Mouse (Mus musculus): ENCODE results near the gene Dio1. TPM values are rescaled to one million over a fixed set of nuclear protein-coding genes. Genes with fewer than 3 reads are reported as not detected.
A peak's percentile ranks its signal among the peaks of the same experiment; 100 is the strongest.

Gene Dio1
- polyA plus RNA-seq (2012; rRNA removed) = not detected in 2 replicates

- DNase-seq (ENCODE audit: low spot score) = no peak
Observed at GRCm38 (mm10) chr4:107306966-107307365, at the start of gene Dio1. Dio1 (minus strand) TSS chr4:107307169.

DNA sequence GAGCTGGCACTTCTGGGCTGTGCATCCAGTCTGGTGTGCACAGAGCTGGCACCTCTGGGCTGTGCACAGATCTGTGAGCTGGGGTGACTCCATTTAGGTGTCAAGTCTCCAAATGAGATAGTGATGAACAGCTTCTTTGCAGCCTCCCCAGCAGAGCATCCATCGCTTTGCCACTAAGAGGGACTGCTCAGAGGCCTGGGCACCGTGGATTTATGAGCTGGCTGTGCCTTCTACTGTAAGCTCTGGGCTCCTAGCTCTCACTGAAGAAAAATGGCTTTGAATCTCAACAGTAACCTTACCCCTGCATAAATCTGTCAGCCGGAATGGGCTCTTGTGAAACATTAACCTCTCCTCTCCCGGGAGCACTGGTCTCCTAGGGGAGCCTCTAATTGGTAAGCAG is 47.6 kb upstream of the Dio1 start:
- DNase-seq (ENCODE audit: low spot score) = no peak

GRCm38 (mm10) chr4:107354126-107354525 is 47.2 kb upstream of the Dio1 start:
- DNase-seq (ENCODE audit: low spot score) = no peak

GRCm38 (mm10) chr4:107353612-107354011 is 46.6 kb upstream of the Dio1 start:
- no peak for DNase-seq (ENCODE audit: low spot score)

DNA sequence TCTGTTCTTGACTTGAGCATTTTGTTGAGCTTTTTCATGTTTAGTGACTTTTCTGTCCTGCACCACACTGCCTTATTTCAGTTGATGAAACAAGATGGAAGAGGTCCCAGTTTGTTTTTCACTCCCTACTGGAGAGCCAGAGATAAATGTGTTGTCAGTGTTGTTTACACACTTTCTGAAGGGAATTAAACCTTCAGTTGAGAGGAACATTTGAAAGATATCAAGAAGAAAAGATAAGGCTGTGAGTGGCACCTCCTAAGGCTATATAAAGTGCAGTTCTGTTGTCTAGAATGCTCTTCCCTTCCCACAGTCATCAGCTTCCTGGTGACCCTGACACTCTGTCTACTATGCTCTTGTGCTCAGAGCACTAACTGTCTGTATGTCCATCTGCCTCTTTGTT is 44.4 kb upstream of the Dio1 start:
- DNase-seq (ENCODE audit: low spot score) = no peak

- DNase-seq (ENCODE audit: low spot score) = no peak
Observed at GRCm38 (mm10) chr4:107349311-107350008, 42.5 kb upstream of the Dio1 start.

DNA sequence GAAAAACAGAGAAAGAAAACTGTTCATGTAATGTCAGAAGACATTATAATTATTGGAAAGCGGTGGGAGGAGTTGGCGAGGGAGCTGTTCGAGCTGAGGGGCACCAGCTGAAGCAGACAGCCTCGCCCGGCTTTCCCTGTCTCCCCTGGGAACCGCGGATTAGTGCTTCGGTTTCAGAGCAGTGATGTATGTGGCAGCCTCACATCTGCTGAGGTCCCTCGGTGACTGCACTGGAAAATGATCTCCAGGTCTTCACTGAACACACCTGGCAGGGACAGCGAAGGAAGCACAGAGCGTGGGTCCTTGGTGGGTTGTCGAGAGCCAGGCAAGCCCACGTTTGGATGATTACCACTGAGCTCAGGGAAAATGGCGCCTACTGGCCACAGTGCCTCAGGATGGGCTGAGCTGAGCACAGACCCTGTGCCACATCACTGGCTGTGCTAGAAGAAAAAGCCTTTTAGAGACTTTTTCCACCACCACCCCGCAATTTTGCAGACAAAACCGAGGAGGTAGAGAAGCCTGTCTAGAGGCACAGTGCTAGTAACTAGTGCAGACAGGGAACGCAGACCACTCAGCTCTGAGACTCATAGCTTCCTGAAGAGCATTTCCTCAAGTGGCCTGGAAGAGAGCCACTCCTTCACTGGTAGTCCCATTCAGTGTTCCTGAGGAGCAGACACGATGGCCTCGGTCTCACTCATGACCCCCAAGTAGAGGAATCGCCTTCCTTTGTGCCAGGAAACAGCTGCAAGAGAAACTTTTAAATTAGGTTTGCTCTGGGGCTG is 41.8 kb upstream of the Dio1 start:
- DNase-seq (ENCODE audit: low spot score) = no peak

DNA sequence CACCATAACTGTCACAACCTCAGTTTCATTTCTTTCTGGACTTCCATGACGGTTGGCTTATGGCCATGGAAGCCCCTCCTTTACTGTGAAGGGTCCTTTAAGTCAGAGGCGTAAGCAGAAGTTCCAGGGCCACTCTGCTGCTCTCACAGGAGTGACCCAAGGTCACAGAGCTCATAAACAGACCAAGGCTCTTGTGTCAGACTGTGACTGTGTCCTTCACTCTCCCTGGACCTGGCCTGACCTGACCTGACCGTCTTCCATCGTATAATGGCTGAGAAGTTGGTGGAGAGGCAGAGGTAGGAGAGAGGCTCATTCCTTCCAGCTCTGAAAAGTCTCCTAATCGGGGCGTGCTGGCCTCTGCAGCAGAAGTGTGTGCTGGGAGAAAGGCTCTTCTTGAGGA is 40.3 kb upstream of the Dio1 start:
- no peak for DNase-seq (ENCODE audit: low spot score)

DNA sequence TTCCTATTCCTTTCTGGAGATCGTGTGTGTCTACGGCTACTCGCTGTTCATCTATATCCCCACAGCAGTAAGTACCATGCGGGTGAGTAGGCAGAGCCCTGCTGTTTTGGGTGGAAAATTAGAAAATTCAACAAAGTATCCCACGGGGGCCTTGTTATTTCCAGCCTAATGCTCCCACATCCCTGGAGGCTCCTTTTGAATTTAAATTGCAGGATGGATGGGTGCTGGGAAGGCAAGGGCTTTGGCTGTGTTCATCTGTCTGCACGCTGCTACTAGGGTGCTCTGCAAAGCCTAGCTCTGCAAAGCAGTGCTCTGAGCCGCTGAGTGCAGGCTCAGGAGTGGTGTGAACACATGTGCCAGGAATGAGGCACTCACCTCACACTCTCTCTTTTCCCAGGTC is 37.6 kb upstream of the Dio1 start:
- DNase-seq (ENCODE audit: low spot score) = no peak

- DNase-seq (ENCODE audit: low spot score) = no peak
Observed at GRCm38 (mm10) chr4:107341354-107341753, 34.4 kb upstream of the Dio1 start.

DNA sequence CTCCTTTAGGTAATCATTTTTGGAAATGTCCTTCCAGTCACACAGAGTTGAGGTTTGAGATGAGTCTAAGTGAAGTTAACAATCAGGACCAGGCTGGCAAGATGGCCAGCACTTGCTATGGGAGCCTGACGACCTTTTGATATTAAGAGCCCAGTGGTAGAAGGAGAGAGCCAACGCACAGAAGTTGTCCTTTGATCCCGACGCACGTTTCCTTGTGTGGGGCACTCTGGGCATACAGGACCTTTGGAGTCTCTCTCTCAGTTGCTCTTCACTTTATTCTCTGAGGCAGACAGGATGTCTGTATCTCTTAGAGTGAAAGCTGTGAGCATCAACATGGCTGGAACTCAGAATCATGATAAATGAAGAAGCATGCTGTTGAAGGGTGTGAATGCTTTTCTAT is 30.5 kb upstream of the Dio1 start:
- no peak for DNase-seq (ENCODE audit: low spot score)

DNA sequence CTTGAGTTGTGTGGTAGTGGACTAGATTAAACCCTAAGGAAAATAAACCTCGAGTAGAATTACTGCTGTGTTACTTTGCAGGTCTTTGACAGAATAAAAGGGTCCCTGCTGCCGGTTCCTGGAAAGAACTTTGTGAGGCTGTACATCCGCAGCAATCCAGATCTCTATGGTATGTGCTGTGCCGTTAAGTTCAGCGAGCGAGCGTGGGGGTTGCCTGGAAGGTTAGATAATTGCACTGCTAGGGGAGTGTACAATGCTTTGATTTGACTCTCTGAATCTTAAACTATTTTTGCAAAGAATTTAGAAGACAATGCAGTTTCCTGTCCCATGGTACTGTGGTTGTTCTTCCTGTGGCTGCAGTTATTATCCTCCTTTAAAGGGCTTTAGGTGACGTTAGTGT is 29.4 kb upstream of the Dio1 start:
- no peak for DNase-seq (ENCODE audit: low spot score)

DNA sequence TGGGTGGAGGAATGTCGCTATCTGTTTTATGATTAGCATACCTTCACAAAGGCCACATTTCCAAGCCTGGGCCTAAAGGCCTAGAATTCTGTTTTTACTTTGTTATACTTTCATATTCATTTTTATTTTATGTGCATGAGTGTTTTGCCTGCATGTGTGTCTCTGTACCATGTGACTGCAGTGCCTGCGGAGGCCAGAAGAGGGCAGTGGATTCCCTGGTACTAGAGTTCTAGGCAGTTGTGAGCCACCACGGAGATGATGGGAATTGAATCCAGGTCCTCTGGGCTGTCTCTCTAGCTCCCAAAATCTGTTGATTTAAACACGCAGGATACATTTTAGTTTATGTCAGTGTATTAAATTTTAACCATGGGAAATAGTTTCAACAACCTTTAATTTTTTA is 26.5 kb upstream of the Dio1 start:
- DNase-seq (ENCODE audit: low spot score) = no peak

GRCm38 (mm10) chr4:107328530-107328929 is 21.6 kb upstream of the Dio1 start:
- DNase-seq (ENCODE audit: low spot score) = no peak

DNA sequence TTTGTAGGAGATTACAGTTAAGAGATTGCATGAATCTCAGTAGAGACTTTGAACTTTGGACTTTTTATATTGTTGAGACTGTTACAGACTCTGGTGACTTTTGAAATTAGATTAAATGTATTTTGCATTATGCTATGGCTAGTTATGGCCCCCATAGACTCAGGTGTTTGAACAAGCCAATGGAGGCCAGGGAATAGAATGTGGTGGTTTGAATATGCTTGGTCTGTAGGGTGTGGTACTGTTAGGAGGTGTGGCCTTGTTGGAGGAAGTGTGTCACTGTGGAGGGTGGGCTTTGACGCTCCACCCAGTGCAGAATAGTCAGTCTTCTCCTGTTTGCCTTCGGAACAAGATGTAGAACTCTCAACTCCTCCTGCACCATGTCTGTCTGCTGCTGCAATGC is 16.1 kb upstream of the Dio1 start:
- DNase-seq (ENCODE audit: low spot score) = no peak

- no peak for DNase-seq (ENCODE audit: low spot score)
Observed at GRCm38 (mm10) chr4:107321041-107321440, 14.1 kb upstream of the Dio1 start.

DNA sequence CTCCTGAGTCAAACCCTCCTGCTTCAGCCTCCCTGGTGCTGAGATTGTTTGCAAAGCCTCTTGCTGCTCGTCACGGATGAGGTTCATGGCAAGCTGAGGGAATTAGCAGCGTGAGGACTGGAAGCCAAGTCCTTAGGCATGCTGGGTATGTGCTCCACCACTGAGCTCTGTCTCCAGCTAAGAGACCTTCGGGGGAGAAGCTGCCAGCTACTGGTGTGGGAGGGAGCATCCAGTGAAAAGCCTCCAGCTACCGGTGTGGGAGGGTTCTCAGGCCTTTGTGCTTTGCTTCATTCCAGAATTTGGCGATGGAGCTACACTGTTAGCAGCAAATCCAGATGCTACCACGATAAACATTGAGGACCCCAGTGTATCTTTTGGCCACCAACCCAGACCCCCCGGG is 11.7 kb upstream of the Dio1 start:
- DNase-seq (ENCODE audit: low spot score) = no peak

DNA sequence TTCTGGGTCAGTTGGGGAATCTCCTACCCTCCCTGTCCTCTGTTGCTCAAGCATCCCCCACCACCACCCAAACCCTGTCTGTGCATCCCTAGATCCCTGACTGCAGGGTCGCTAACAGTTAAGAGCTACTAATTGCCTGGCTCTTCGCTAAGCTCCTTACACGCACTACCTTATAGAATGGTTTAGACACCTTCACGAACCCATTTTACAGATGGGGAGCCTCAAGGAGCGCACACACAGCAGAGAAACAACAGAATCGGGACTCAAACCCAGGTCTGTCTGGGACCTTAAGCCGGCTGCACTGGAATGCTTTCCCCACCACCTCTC is 7.5 kb upstream of the Dio1 start:
- DNase-seq (ENCODE audit: low spot score) = no peak

DNA sequence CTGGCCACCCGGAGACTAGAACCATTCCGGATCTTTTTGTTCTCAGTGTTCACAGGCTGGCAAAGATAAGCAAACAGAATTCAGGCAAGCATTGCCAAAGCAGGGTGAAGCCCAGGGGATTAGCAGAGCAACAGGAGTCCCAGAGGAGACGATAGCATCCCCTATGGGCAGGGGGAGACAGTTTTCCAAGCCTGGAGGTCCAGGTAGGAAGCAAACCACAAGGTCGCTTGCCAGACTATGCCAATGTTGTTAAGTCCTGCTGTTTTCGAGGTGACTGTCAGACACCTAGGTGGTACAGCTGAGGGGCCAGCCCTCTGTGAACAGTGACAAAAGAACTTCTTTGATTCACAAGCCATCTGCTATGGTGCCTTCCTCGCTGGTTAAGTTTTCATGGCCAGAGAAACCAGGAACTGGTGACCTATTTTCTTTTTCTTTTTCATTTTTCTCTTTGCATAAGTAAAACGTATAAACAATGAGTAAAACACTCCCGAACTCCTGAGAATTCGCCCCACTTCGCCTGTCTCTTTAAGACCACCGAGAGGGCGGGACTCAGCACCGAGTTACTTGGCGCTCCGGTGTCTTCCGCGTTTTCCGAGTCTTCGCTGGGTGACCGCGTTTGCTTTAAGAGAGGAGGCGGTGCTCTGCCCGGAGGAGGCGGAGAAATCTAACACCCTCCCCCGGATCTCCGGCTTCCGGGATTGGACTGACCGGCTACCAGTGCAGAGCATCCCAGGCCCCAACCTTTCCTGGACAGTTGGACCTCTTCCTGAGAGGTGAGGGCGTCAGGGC is 6.9 kb upstream of the Dio1 start, which contains the start of gene Yipf1:
Gene Yipf1, plus strand, starts transcription at position 674 of the 789 bp plus-strand sequence.
- DNase-seq (ENCODE audit: low spot score) = peak; percentile 72

GRCm38 (mm10) chr4:107303531-107303930 is 3.4 kb downstream of the Dio1 start:
- no peak for DNase-seq (ENCODE audit: low spot score)

DNA sequence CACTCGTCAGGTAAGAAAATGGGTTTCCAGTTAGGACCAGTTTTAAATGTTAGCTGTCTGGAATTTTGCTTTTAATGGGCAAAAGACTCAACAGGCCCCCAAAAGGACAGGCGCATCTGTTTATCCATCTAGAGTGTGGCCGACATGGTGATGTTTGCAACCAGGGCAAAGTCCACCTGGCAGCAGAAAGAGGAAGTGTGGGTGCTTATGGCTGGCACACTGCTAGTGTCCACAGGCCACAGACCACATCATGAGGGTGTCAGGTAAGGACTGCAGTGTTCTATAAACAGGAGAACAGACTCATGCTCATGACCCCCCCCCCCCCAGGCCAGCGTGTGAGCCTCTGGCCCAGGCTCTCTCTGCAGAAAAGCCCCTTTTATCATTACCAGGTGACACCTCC is 4.1 kb downstream of the Dio1 start:
- no peak for DNase-seq (ENCODE audit: low spot score)

- DNase-seq (ENCODE audit: low spot score) = no peak
Observed at GRCm38 (mm10) chr4:107302221-107302620, 4.7 kb downstream of the Dio1 start.
